Mouse (Mus musculus) urinary bladder, adult 18-20 months (tissue): ENCODE measurements around the gene Vps25.

Experiments used
- DNase-seq, 2 experiments: peaks; one replicate each; pipeline ENCODE4 v3.0.0; 2022; ENCODE audit warnings: low spot score in 2 of 2, mixed read lengths in 2 of 2

Gene Vps25

GRCm38 (mm10) chr11:101253613-101254389 lies at the start of gene Vps25:
TSS of gene Vps25 (plus strand) at chr11:101253707.
- peak; percentile 80 to 90 for DNase-seq

- DNase-seq = no peak
These were observed 41.5 kb upstream of the Vps25 start for GRCm38 (mm10) chr11:101211970-101212369.

GRCm38 (mm10) chr11:101216936-101217335 lies 36.6 kb upstream of the Vps25 start:
- DNase-seq = no peak

GRCm38 (mm10) chr11:101218436-101219055 lies 35.0 kb upstream of the Vps25 start:
- no peak for DNase-seq

- DNase-seq = no peak
These were observed 32.7 kb upstream of the Vps25 start for GRCm38 (mm10) chr11:101220853-101221252.

- no peak for DNase-seq
These were observed 32.1 kb upstream of the Vps25 start for GRCm38 (mm10) chr11:101221306-101221986.

GRCm38 (mm10) chr11:101224337-101224736 lies 29.2 kb upstream of the Vps25 start:
- DNase-seq = no peak

GRCm38 (mm10) chr11:101225331-101226064 lies 28.0 kb upstream of the Vps25 start:
- no peak for DNase-seq

GRCm38 (mm10) chr11:101226065-101226701 lies 27.3 kb upstream of the Vps25 start, which contains the start of gene Ezh1:
TSS of gene Ezh1 (minus strand) at chr11:101226463.
- DNase-seq = peak; percentile 91 to 96

- DNase-seq = no peak
These were observed 24.1 kb upstream of the Vps25 start for GRCm38 (mm10) chr11:101229361-101229900.

GRCm38 (mm10) chr11:101230061-101230511 lies 23.4 kb upstream of the Vps25 start:
- no peak for DNase-seq

- no peak for DNase-seq
These were observed 23.0 kb upstream of the Vps25 start for GRCm38 (mm10) chr11:101230526-101230925.

GRCm38 (mm10) chr11:101230991-101231871 lies 22.3 kb upstream of the Vps25 start:
- peak in 1 of 2 experiments; percentile 66 for DNase-seq

GRCm38 (mm10) chr11:101232010-101232839 lies 21.3 kb upstream of the Vps25 start:
- DNase-seq = no peak

GRCm38 (mm10) chr11:101233240-101233639 lies 20.3 kb upstream of the Vps25 start:
- DNase-seq = no peak

- no peak for DNase-seq
These were observed 19.4 kb upstream of the Vps25 start for GRCm38 (mm10) chr11:101234124-101234523.

- DNase-seq = no peak
These were observed 18.1 kb upstream of the Vps25 start for GRCm38 (mm10) chr11:101235429-101235828.

GRCm38 (mm10) chr11:101236782-101237181 lies 16.7 kb upstream of the Vps25 start:
- DNase-seq = no peak

GRCm38 (mm10) chr11:101238071-101238647 lies 15.3 kb upstream of the Vps25 start:
- no peak for DNase-seq
